Mouse (Mus musculus): ENCODE results near the gene Camp.
"Not testable (repeated sequence)": the region's sequence is repeated elsewhere in the genome, so short reads cannot be mapped to it uniquely, and the experiment has no call there.

Camp gene

GRCm38 (mm10) chr9:109850099-109850498 lies 682 bp upstream of the Camp start:
- no peak for DNase-seq (ENCODE audit: low read depth)

- DNase-seq (ENCODE audit: low read depth) = no peak
These were observed 16.4 kb downstream of the Camp start for GRCm38 (mm10) chr9:109833088-109833412.

- peak; percentile 75 for DNase-seq (ENCODE audit: low read depth)
These were observed 16.9 kb downstream of the Camp start, which contains the start of gene Nme6 for GRCm38 (mm10) chr9:109832391-109833087. Gene Nme6 (plus strand): TSS chr9:109832749.

GRCm38 (mm10) chr9:109826181-109826580 lies 23.2 kb downstream of the Camp start:
- DNase-seq (ENCODE audit: low read depth) = no peak

- DNase-seq (ENCODE audit: low read depth) = no peak
These were observed 23.7 kb downstream of the Camp start for GRCm38 (mm10) chr9:109825739-109826138.

- no peak for DNase-seq (ENCODE audit: low read depth)
These were observed 33.1 kb downstream of the Camp start for GRCm38 (mm10) chr9:109816341-109816740.

GRCm38 (mm10) chr9:109813424-109813823 lies 36.0 kb downstream of the Camp start:
- DNase-seq (ENCODE audit: low read depth) = no peak

- no peak for DNase-seq (ENCODE audit: low read depth)
These were observed 37.4 kb downstream of the Camp start, which contains the start of gene Spink8 for GRCm38 (mm10) chr9:109811980-109812379. Gene Spink8 (plus strand): TSS chr9:109812280.

- no peak for DNase-seq (ENCODE audit: low read depth)
These were observed 41.5 kb downstream of the Camp start for GRCm38 (mm10) chr9:109807898-109808297.

GRCm38 (mm10) chr9:109806695-109807293 lies 42.6 kb downstream of the Camp start:
- no peak for DNase-seq (ENCODE audit: low read depth)

- DNase-seq (ENCODE audit: low read depth) = no peak
These were observed 43.2 kb downstream of the Camp start for GRCm38 (mm10) chr9:109806260-109806659.

- DNase-seq (ENCODE audit: low read depth) = not testable (repeated sequence)
These were observed 43.8 kb downstream of the Camp start for GRCm38 (mm10) chr9:109805596-109805995.

- peak; percentile 7 for DNase-seq (ENCODE audit: low read depth)
These were observed 51.4 kb downstream of the Camp start for GRCm38 (mm10) chr9:109798051-109798450.

Measured in c-Kit-positive CD71-negative TER-119-negative erythroid progenitor cells, embryonic 14.5 days (primary cell).